20 mouse cellular contexts compared by ENCODE assay signal in genomic region chr7:90233921-90234320, GRCm38 (mm10). TPM values are rescaled to one million over a fixed set of nuclear protein-coding genes. Genes with fewer than 3 reads are reported as not detected.
DNase-seq lines count a peak whose midpoint lies in the region; ATAC-seq and TF ChIP-seq lines count a peak whose summit lies in the region.
"Had no signal": no experiment of that assay in that cellular context is flagged by ENCODE, and none has a peak within 500 bp of the region (broad histone marks: within the 10 kb centered on the region; RNA-seq: fewer than 3 reads in every experiment).

No protein-coding gene starts in this region.

- CTCF ChIA-PET in Patski (lab: Charles Lee): interaction anchor here (1.4 to 1.6 kb wide), 2 partner anchors 19 to 21 kb away, joined by 3 read pairs; no protein-coding TSS in a partner anchor

- TF ChIP-seq CTCF in Patski (IDR thresholded peaks at IDR 0.05): no peak
- no peak for TF ChIP-seq CTCF in lung, adult 2 months (IDR thresholded peaks at IDR 0.05; ENCODE audit: insufficient read depth, low read length)

- ATAC-seq in Patski: peak; percentile 69
- ATAC-seq: lung, postnatal 0 days had no signal

- H3K27me3 ChIP-seq in Patski: no peaks in the 10 kb centered on the region
- H3K27me3 ChIP-seq: neural tube, embryonic 15.5 days had no signal

- POLR2A ChIA-PET in Patski (lab: Charles Lee): no interaction called here

- in situ Hi-C loops in Patski (cut with MboI; ENCODE audit: low pct_unique_long_range_greater_than_20kb): no loop called here

- TF ChIP-seq POLR2A in lung, adult 2 months (IDR thresholded peaks at IDR 0.05; ENCODE audit: borderline replicate concordance, extremely low read depth, low read depth, low read length): no peak

- no peak overlapping the region for H3K4me3 ChIP-seq in lung, adult 2 months (replicated peaks; ENCODE audit: extremely low read depth, low read depth, low read length)
- H3K4me3 ChIP-seq: erythroblast, embryonic 14.5 days; neural tube, embryonic 15.5 days had no signal

- intact Hi-C loops in heart, postnatal 25 days (cut with DNase I): no loop called here

- H3K4me1 ChIP-seq in lung, adult 2 months (ENCODE audit: control insufficient read depth, insufficient read depth, low read length): no peaks in the 10 kb centered on the region
- H3K4me1 ChIP-seq: neural tube, embryonic 15.5 days had no signal

- DNase-seq in 3T3-L1 (ENCODE audit: low read depth, low spot score) (peak; percentile 79), Patski (ENCODE audit: low read depth, low spot score) (no peak)
- peak; percentile 6 to 18 for DNase-seq in gastrocnemius, adult 8-10 months (ENCODE audit: low spot score in 2 of 2)
- peak; percentile 19 for DNase-seq in heart, postnatal 25 days (ENCODE audit: low spot score)
- no peak for DNase-seq in adrenal gland, postnatal 36 days
- no peak for DNase-seq in T-cell, adult 2 months (ENCODE audit: low spot score)
- no peak for DNase-seq in lung, adult 2 months
- no peak for DNase-seq in adrenal gland, adult 8-10 months
- DNase-seq: cerebellum, postnatal 25 days; right cerebral cortex, postnatal 25 days had no signal

- WGBS in lung, adult 2 months: 36% methylated on average over 4 of the region's 4 CpGs

RNA-seq across cellular contexts. Expression of gene Ccdc83, which starts 31.7 kb away (rescaled TPM):
- polyA plus RNA-seq in Patski (2021): not detected
- total RNA-seq in gastrocnemius, adult 8-10 months (2022): not detected
- under 1 TPM in 1 of 2 experiments, not detected in 1; 0.29 TPM for total RNA-seq in heart, postnatal 25 days (2021)
- not detected for total RNA-seq in adrenal gland, postnatal 36 days (2021)
- 0.13 TPM in 1 of 2 replicates, not detected in the other for polyA plus RNA-seq in lung, adult 2 months (2012; rRNA removed)
- not detected for total RNA-seq in adrenal gland, adult 8-10 months (2022)
- total RNA-seq: layer of hippocampus, postnatal 25 days; liver, adult 2 months; midbrain, postnatal 0 days had no signal
- polyA plus RNA-seq: brain, embryonic 14.5 days; erythroblast, embryonic 14.5 days; hindbrain, embryonic 14.5 days; kidney, embryonic 16.5 days; liver, adult 2 months; midbrain, postnatal 0 days; neural tube, embryonic 15.5 days; stomach, embryonic 14.5 days had no signal

Comparison
In these comparisons a context has a peak if more than half of its experiments do, and no peak if none do; other contexts are left out.
1. DNase-seq: peak in 3T3-L1 (single experiment), gastrocnemius, adult 8-10 months (2 of 2) and heart, postnatal 25 days (single experiment); none in Patski (single experiment), adrenal gland, postnatal 36 days (0 of 2), T-cell, adult 2 months (single experiment), lung, adult 2 months (single experiment) and adrenal gland, adult 8-10 months (single experiment).